Mouse (Mus musculus) ovary, postnatal 36 days (tissue): ENCODE data around the gene Clspn.

Experiments used
- DNase-seq: peaks from one replicate; pipeline ENCODE4 v3.0.0; 2022; ENCODE audit warnings: low spot score, mixed read lengths

Clspn gene

DNA sequence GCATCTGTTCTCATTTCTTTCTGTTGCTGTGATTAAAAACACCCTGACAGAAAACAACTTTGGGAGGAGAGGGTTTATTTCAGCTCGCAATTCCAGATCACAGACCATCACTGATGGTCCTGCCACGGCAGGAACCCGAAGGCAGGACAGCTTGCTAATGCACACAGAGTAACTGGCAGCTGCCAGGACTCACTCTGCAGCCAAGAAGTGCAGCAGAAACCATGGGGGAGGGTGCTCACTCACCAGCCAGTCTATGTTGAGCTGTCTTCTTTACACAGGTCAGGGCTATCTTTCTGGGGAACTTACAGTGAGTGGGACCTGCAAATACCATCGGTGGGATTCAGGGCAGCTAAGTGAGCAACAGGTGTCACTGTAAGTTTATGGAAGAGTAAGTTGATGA is 80.7 kb downstream of the Clspn start:
- DNase-seq = no peak

DNA sequence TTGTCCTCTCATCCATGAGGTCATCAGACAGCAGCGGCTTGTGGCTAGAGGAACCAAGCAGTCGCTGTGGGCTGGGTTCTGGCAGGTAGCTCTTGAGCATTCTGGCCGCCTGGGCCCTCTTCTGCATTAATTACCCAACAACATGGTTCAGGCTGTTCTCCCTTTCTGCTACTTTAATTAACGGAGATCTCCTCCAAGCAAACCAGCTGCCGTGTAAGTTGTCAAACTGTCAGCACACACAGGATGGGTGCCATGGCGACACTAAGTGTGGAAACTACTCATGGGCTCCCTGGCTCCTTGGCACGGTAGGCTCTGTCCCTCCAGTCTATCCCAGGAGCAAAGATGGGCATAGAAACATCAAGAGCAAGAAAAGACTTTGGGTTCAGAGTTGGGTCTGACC is 82.6 kb downstream of the Clspn start:
- no peak for DNase-seq

DNA sequence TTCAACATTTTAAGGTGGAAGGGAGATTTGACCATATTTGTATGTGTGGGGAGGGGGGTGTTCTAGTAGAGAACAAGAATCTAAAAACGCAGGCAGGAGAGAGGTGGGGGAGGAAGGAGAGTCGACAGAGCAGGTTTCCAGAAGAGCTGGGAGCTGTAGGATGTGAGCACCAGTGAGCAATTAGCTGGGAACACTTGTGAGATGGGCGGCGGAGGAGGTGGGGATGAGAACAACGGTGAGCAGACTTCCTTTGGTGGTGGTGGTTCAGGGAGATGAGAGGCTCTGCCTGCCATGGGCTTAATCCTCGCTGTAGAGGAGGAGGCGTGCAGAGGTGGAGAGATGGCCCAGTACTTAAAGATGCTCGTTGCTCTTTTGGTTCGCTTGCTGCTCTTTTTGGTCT is 85.2 kb downstream of the Clspn start:
- no peak for DNase-seq
